Comparison of ENCODE assay signal across 23 mouse cellular contexts in genomic region chr5:120649938-120650337, GRCm38 (mm10). TPM values are rescaled to one million over a fixed set of nuclear protein-coding genes. Genes with fewer than 3 reads are reported as not detected.
DNase-seq lines count a peak whose midpoint lies in the region; ATAC-seq and TF ChIP-seq lines count a peak whose summit lies in the region.
"Had no signal": no experiment of that assay in that cellular context is flagged by ENCODE, and none has a peak within 500 bp of the region (broad histone marks: within the 10 kb centered on the region; RNA-seq: fewer than 3 reads in every experiment).

No protein-coding gene starts in this region.

- 22% methylated on average over 13 of the region's 13 CpGs for WGBS in forebrain, postnatal 0 days
- WGBS in forebrain, embryonic 15.5 days = 20% methylated on average over 13 of the region's 13 CpGs
- WGBS in thymus, adult 2 months = 33% methylated on average over 13 of the region's 13 CpGs

- H3K36me3 ChIP-seq in forebrain, postnatal 0 days (ENCODE audit: insufficient read depth) = no peaks in the 10 kb centered on the region
- H3K36me3 ChIP-seq in forebrain, embryonic 15.5 days = no peaks in the 10 kb centered on the region
- no peaks in the 10 kb centered on the region for H3K36me3 ChIP-seq in thymus, adult 2 months (ENCODE audit: control insufficient read depth, insufficient read depth, low read length)
- H3K36me3 ChIP-seq: embryonic facial prominence, embryonic 12.5 days; midbrain, embryonic 12.5 days had no signal

- peak overlapping the region; percentile 52 for H3K4me2 ChIP-seq in forebrain, postnatal 0 days (ENCODE audit: low read depth)
- no peak overlapping the region for H3K4me2 ChIP-seq in forebrain, embryonic 15.5 days (replicated peaks)

- peak overlapping the region; percentile 33 for H3K4me3 ChIP-seq in forebrain, postnatal 0 days (ENCODE audit: low read depth, low read length)
- H3K4me3 ChIP-seq in forebrain, embryonic 15.5 days = no peak overlapping the region
- peak overlapping the region; percentile 70 for H3K4me3 ChIP-seq in left cerebral cortex, adult 2 months
- H3K4me3 ChIP-seq in thymus, adult 2 months (ENCODE audit: control insufficient read depth, insufficient read depth, low read length) = peak overlapping the region; percentile 67

- no peak for DNase-seq in forebrain, postnatal 0 days
- no peak for DNase-seq in left cerebral cortex, adult 2 months (ENCODE audit: extremely low spot score in 1 of 2, low spot score in 2 of 2)
- no peak for DNase-seq in left cerebral cortex, postnatal 25 days (ENCODE audit: low spot score in 2 of 2)
- peak; percentile 34 for DNase-seq in thymus, adult 2 months
- DNase-seq in thymus, adult 18-20 months = no peak
- DNase-seq in induced T-regulatory cell, adult 2 months (ENCODE audit: low read depth) = peak; percentile 40
- no peak for DNase-seq in gastrocnemius, postnatal 25 days
- DNase-seq: adrenal gland, adult 8-10 months; gastrocnemius, postnatal 36 days; kidney, postnatal 10 days; left cerebral cortex, postnatal 4 days; liver; lung, adult 18-20 months; retina, postnatal 1 day had no signal

- peaks cover 15% of the 10 kb centered on the region for H3K27me3 ChIP-seq in forebrain, postnatal 0 days (ENCODE audit: insufficient read depth, low read length)
- peaks cover 29% of the 10 kb centered on the region for H3K27me3 ChIP-seq in forebrain, embryonic 15.5 days
- H3K27me3 ChIP-seq in thymus, adult 2 months (ENCODE audit: control insufficient read depth, insufficient read depth, low read length) = no peaks in the 10 kb centered on the region

- TF ChIP-seq POLR2A in thymus, adult 2 months (IDR thresholded peaks at IDR 0.05; ENCODE audit: control insufficient read depth, extremely low read depth, insufficient read depth, low read length, poor library complexity) = no peak

- H3K27ac ChIP-seq in forebrain, postnatal 0 days (ENCODE audit: low read depth, low read length) = no peak overlapping the region
- no peak overlapping the region for H3K27ac ChIP-seq in forebrain, embryonic 15.5 days (replicated peaks)
- H3K27ac ChIP-seq in left cerebral cortex, adult 2 months = peak overlapping the region; percentile 88
- no peak overlapping the region for H3K27ac ChIP-seq in thymus, adult 2 months (ENCODE audit: control insufficient read depth, insufficient read depth, low read length)
- H3K27ac ChIP-seq: embryonic facial prominence, embryonic 12.5 days; forebrain, embryonic 13.5 days; hindbrain, embryonic 14.5 days; midbrain, embryonic 12.5 days had no signal

- intact Hi-C loops in left cerebral cortex, adult 2 months (cut with DNase I) = loop anchor here (2.0 kb wide), 1 partner anchor 23 kb away; no protein-coding TSS in a partner anchor
- intact Hi-C loops in left cerebral cortex, postnatal 25 days (cut with DNase I) = loop anchor here (2.0 kb wide), 1 partner anchor 29 kb away; no protein-coding TSS in a partner anchor

- ATAC-seq in forebrain, postnatal 0 days = no peak
- ATAC-seq in forebrain, embryonic 15.5 days (replicated peaks) = no peak

- H3K4me1 ChIP-seq in forebrain, postnatal 0 days (ENCODE audit: insufficient read depth) = peaks cover 10% of the 10 kb centered on the region; the same call in 1 of the 2 replicates
- H3K4me1 ChIP-seq in forebrain, embryonic 15.5 days = peaks cover 32% of the 10 kb centered on the region
- peaks cover 37% of the 10 kb centered on the region for H3K4me1 ChIP-seq in thymus, adult 2 months (replicated peaks; ENCODE audit: control insufficient read depth, insufficient read depth, low read length)

- no peak for TF ChIP-seq CTCF in forebrain, postnatal 0 days (IDR thresholded peaks at IDR 0.05; ENCODE audit: low read depth)
- TF ChIP-seq CTCF in left cerebral cortex, adult 2 months (IDR thresholded peaks at IDR 0.05) = no peak
- no peak for TF ChIP-seq CTCF in thymus, adult 2 months (IDR thresholded peaks at IDR 0.05; ENCODE audit: borderline replicate concordance, control insufficient read depth, extremely low read depth, insufficient read depth, low read length, poor library complexity)

- peak overlapping the region; percentile 44; the same call in 1 of the 2 replicates for H3K9ac ChIP-seq in forebrain, postnatal 0 days
- H3K9ac ChIP-seq in forebrain, embryonic 15.5 days (replicated peaks) = no peak overlapping the region
- H3K9ac ChIP-seq: embryonic facial prominence, embryonic 12.5 days; forebrain, embryonic 13.5 days; hindbrain, embryonic 14.5 days; midbrain, embryonic 12.5 days had no signal

- H3K9me3 ChIP-seq in forebrain, postnatal 0 days (ENCODE audit: low read length) = no peaks in the 10 kb centered on the region
- H3K9me3 ChIP-seq in forebrain, embryonic 15.5 days = no peaks in the 10 kb centered on the region
- H3K9me3 ChIP-seq: embryonic facial prominence, embryonic 12.5 days; forebrain, embryonic 13.5 days; midbrain, embryonic 12.5 days had no signal

RNA-seq across cellular contexts. Expression of gene Rasal1, which starts 1.3 kb away (rescaled TPM):
- total RNA-seq in forebrain, postnatal 0 days (2014; rRNA removed) = 25.9 and 36.8 TPM in 2 replicates
- polyA plus RNA-seq in forebrain, postnatal 0 days (2015; fragmentation: Nextera tagmentation; extraction: Ambion mirVana) = 14.0 and 20.0 TPM in 2 replicates
- 2.7 and 4.2 TPM in 2 replicates for polyA plus RNA-seq in forebrain, embryonic 15.5 days (2015; fragmentation: Nextera tagmentation; extraction: Ambion mirVana)
- total RNA-seq in left cerebral cortex, adult 2 months (2021) = 10 to 100 TPM; 85.3 TPM
- total RNA-seq in left cerebral cortex, postnatal 25 days (2021) = 10 to 100 TPM; 81.0 to 82.3 TPM
- polyA plus RNA-seq in thymus, adult 2 months (2012; rRNA removed) = 27.7 and 28.0 TPM in 2 replicates
- not detected for total RNA-seq in gastrocnemius, postnatal 25 days (2021)
- total RNA-seq: gastrocnemius, postnatal 36 days; heart, postnatal 25 days had no signal
- polyA plus RNA-seq: midbrain, embryonic 12.5 days had no signal

RNA-seq across cellular contexts. Expression of gene Cfap73, which starts 15.9 kb away (rescaled TPM):
- 1.9 and 2.1 TPM in 2 replicates for total RNA-seq in forebrain, postnatal 0 days (2014; rRNA removed)
- 0.68 and 1.2 TPM in 2 replicates for polyA plus RNA-seq in forebrain, postnatal 0 days (2015; fragmentation: Nextera tagmentation; extraction: Ambion mirVana)
- 0.47 and 1.2 TPM in 2 replicates for polyA plus RNA-seq in forebrain, embryonic 15.5 days (2015; fragmentation: Nextera tagmentation; extraction: Ambion mirVana)
- under 1 TPM in 1 of 2 experiments, not detected in 1; 0.52 TPM for total RNA-seq in left cerebral cortex, adult 2 months (2021)
- not detected for total RNA-seq in left cerebral cortex, postnatal 25 days (2021)
- polyA plus RNA-seq in thymus, adult 2 months (2012; rRNA removed) = 0.15 and 0.33 TPM in 2 replicates
- not detected for total RNA-seq in gastrocnemius, postnatal 25 days (2021)
- total RNA-seq: gastrocnemius, postnatal 36 days; heart, adult 8-10 months; heart, postnatal 25 days had no signal
- polyA plus RNA-seq: CD4-positive, CD25-positive, alpha-beta regulatory T cell, adult 4 months; embryonic facial prominence, embryonic 12.5 days; erythroblast, embryonic 14.5 days; forebrain, embryonic 13.5 days; midbrain, embryonic 12.5 days had no signal

RNA-seq across cellular contexts. Expression of gene Ddx54, which starts 37.4 kb away (rescaled TPM):
- 43.9 and 46.0 TPM in 2 replicates for total RNA-seq in forebrain, postnatal 0 days (2014; rRNA removed)
- 35.5 and 40.0 TPM in 2 replicates for polyA plus RNA-seq in forebrain, postnatal 0 days (2015; fragmentation: Nextera tagmentation; extraction: Ambion mirVana)
- 46.9 and 49.0 TPM in 2 replicates for polyA plus RNA-seq in forebrain, embryonic 15.5 days (2015; fragmentation: Nextera tagmentation; extraction: Ambion mirVana)
- 10 to 100 TPM; 38.6 to 41.0 TPM for total RNA-seq in left cerebral cortex, adult 2 months (2021)
- total RNA-seq in left cerebral cortex, postnatal 25 days (2021) = 10 to 100 TPM; 38.7 to 39.6 TPM
- 429 and 448 TPM in 2 replicates for polyA plus RNA-seq in thymus, adult 2 months (2012; rRNA removed)
- total RNA-seq in gastrocnemius, postnatal 25 days (2021) = 10 to 100 TPM; 15.7 to 17.1 TPM

RNA-seq across cellular contexts. Expression of gene Rita1, which starts 37.5 kb away (rescaled TPM):
- 24.1 and 36.5 TPM in 2 replicates for total RNA-seq in forebrain, postnatal 0 days (2014; rRNA removed)
- polyA plus RNA-seq in forebrain, postnatal 0 days (2015; fragmentation: Nextera tagmentation; extraction: Ambion mirVana) = 28.6 and 31.8 TPM in 2 replicates
- polyA plus RNA-seq in forebrain, embryonic 15.5 days (2015; fragmentation: Nextera tagmentation; extraction: Ambion mirVana) = 22.4 and 23.0 TPM in 2 replicates
- 10 to 100 TPM; 29.5 to 29.9 TPM for total RNA-seq in left cerebral cortex, adult 2 months (2021)
- total RNA-seq in left cerebral cortex, postnatal 25 days (2021) = 10 to 100 TPM; 31.4 to 32.6 TPM
- 18.8 and 20.6 TPM in 2 replicates for polyA plus RNA-seq in thymus, adult 2 months (2012; rRNA removed)
- total RNA-seq in gastrocnemius, postnatal 25 days (2021) = 1 to 10 TPM; 4.8 to 6.3 TPM

Comparison
In these comparisons a context has a peak if more than half of its experiments do, and no peak if none do; other contexts are left out.
1. DNase-seq: peak in thymus, adult 2 months (single experiment) and induced T-regulatory cell, adult 2 months (single experiment); none in forebrain, postnatal 0 days (single experiment), left cerebral cortex, adult 2 months (0 of 2), left cerebral cortex, postnatal 25 days (0 of 2), thymus, adult 18-20 months (0 of 2) and gastrocnemius, postnatal 25 days (single experiment).
2. RNA of gene Rasal1, which starts 1.3 kb away (total RNA-seq): 85.3 TPM in left cerebral cortex, adult 2 months, 81.0 to 82.3 TPM in left cerebral cortex, postnatal 25 days and 25.9 to 36.8 TPM in forebrain, postnatal 0 days; not detected in gastrocnemius, postnatal 25 days; every median in the first group is over 10 times any median in the second.